Mouse (Mus musculus): ENCODE measurements around the gene Olfr548-ps1. TPM values are rescaled to one million over a fixed set of nuclear protein-coding genes. Genes with fewer than 3 reads are reported as not detected.

The Olfr548-ps1 gene
- polyA plus RNA-seq, 1 experiment from 2014 or later = not detected

Other genes with a start within 250 kb of the Olfr548-ps1 start
- 151 and 171 TPM in 2 replicates for gene Rrm1, start 99.2 kb upstream of the Olfr548-ps1 start, polyA plus RNA-seq (2015; fragmentation: Nextera tagmentation; extraction: Ambion mirVana)
- 0.82 and 0.89 TPM in 2 replicates for gene Olfr543, start 59.2 kb upstream of the Olfr548-ps1 start, polyA plus RNA-seq (2015; fragmentation: Nextera tagmentation; extraction: Ambion mirVana)
- gene Olfr544, start 52.6 kb upstream of the Olfr548-ps1 start, polyA plus RNA-seq (2015; fragmentation: Nextera tagmentation; extraction: Ambion mirVana) = 0.16 and 0.30 TPM in 2 replicates
- gene Olfr545, start 41.3 kb upstream of the Olfr548-ps1 start, polyA plus RNA-seq (2015; fragmentation: Nextera tagmentation; extraction: Ambion mirVana) = 0.21 and 0.30 TPM in 2 replicates
- not detected in 2 replicates for gene Olfr547, start 6.1 kb upstream of the Olfr548-ps1 start, polyA plus RNA-seq (2015; fragmentation: Nextera tagmentation; extraction: Ambion mirVana)
- gene Olfr549, start 9.0 kb downstream of the Olfr548-ps1 start, polyA plus RNA-seq (2015; fragmentation: Nextera tagmentation; extraction: Ambion mirVana) = not detected in 2 replicates
- gene Trim21, start 24.6 kb downstream of the Olfr548-ps1 start, polyA plus RNA-seq (2015; fragmentation: Nextera tagmentation; extraction: Ambion mirVana) = 0.09 TPM in 1 of 2 replicates, not detected in the other
- not detected in 2 replicates for gene Olfr550, start 30.5 kb downstream of the Olfr548-ps1 start, polyA plus RNA-seq (2015; fragmentation: Nextera tagmentation; extraction: Ambion mirVana)
- gene Olfr551, start 51.0 kb downstream of the Olfr548-ps1 start, polyA plus RNA-seq (2015; fragmentation: Nextera tagmentation; extraction: Ambion mirVana) = not detected in 2 replicates
- gene Olfr552, start 56.9 kb downstream of the Olfr548-ps1 start, polyA plus RNA-seq (2015; fragmentation: Nextera tagmentation; extraction: Ambion mirVana) = not detected in 2 replicates
- gene Olfr553, start 77.3 kb downstream of the Olfr548-ps1 start, polyA plus RNA-seq (2015; fragmentation: Nextera tagmentation; extraction: Ambion mirVana) = not detected in 2 replicates
- gene Olfr554, start 97.5 kb downstream of the Olfr548-ps1 start, polyA plus RNA-seq (2015; fragmentation: Nextera tagmentation; extraction: Ambion mirVana) = not detected in 2 replicates
- gene Olfr555, start 117.9 kb downstream of the Olfr548-ps1 start, polyA plus RNA-seq (2015; fragmentation: Nextera tagmentation; extraction: Ambion mirVana) = not detected in 2 replicates
- not detected in 2 replicates for gene Olfr556, start 124.0 kb downstream of the Olfr548-ps1 start, polyA plus RNA-seq (2015; fragmentation: Nextera tagmentation; extraction: Ambion mirVana)
- gene Trim68, start 146.4 kb downstream of the Olfr548-ps1 start, polyA plus RNA-seq (2015; fragmentation: Nextera tagmentation; extraction: Ambion mirVana) = 5.2 and 6.5 TPM in 2 replicates
- not detected in 2 replicates for gene Olfr557, start 155.0 kb downstream of the Olfr548-ps1 start, polyA plus RNA-seq (2015; fragmentation: Nextera tagmentation; extraction: Ambion mirVana)
- not detected in 2 replicates for gene Olfr558, start 161.3 kb downstream of the Olfr548-ps1 start, polyA plus RNA-seq (2015; fragmentation: Nextera tagmentation; extraction: Ambion mirVana)
- not detected in 2 replicates for gene Olfr33, start 178.2 kb downstream of the Olfr548-ps1 start, polyA plus RNA-seq (2015; fragmentation: Nextera tagmentation; extraction: Ambion mirVana)
- gene Olfr559, start 186.6 kb downstream of the Olfr548-ps1 start, polyA plus RNA-seq (2015; fragmentation: Nextera tagmentation; extraction: Ambion mirVana) = not detected in 2 replicates
- not detected in 2 replicates for gene Olfr560, start 218.5 kb downstream of the Olfr548-ps1 start, polyA plus RNA-seq (2015; fragmentation: Nextera tagmentation; extraction: Ambion mirVana)
- gene Olfr78, start 218.6 kb downstream of the Olfr548-ps1 start, polyA plus RNA-seq (2015; fragmentation: Nextera tagmentation; extraction: Ambion mirVana) = not detected in 2 replicates
- gene Olfr561, start 230.3 kb downstream of the Olfr548-ps1 start, polyA plus RNA-seq (2015; fragmentation: Nextera tagmentation; extraction: Ambion mirVana) = not detected in 2 replicates

All from forebrain, embryonic 13.5 days (tissue).